Mouse (Mus musculus) MEL (cell line): Measurements from ENCODE around the gene Ifi27l2a. TPM values are rescaled to one million over a fixed set of nuclear protein-coding genes. Genes with fewer than 3 reads are reported as not detected.
A peak's percentile ranks its signal among the peaks of the same experiment; 100 is the strongest.

ENCODE experiments used
- DNase-seq: peaks from one replicate; pipeline ENCODE4 v3.0.0; 2011; ENCODE audit warnings: low read depth, low spot score
- H3K27ac ChIP-seq: 2 replicates; pipeline ENCODE4 v1.5.1; 2012; ENCODE audit warnings: low read depth, mild to moderate bottlenecking, control low read depth, low read length, moderate library complexity; ENCODE audit not compliant: control insufficient read depth
- H3K27me3 ChIP-seq, 2 experiments: fragments of 150-350 bp in 1 of 2; sonication (generic) in 1 of 2; 2 replicates each; pipeline ENCODE4 v1.6.1; 2012; ENCODE audit warnings: low read length in 2 of 2, mild to moderate bottlenecking in 2 of 2, improper control_type of control experiment in 1 of 2, moderate library complexity in 1 of 2; ENCODE audit not compliant: insufficient read depth in 2 of 2, control insufficient read depth in 1 of 2
- H3K36me3 ChIP-seq, 2 experiments: 2 replicates each; pipeline ENCODE4 v1.6.1; 2012 to 2014; ENCODE audit warnings: low read length in 2 of 2, improper control_type of control experiment in 1 of 2, inconsistent platforms in 1 of 2, mild to moderate bottlenecking in 1 of 2; ENCODE audit not compliant: insufficient read depth in 2 of 2, control insufficient read depth in 1 of 2
- H3K4me1 ChIP-seq, 2 experiments: fragments of 150-350 bp in 1 of 2; sonication (generic) in 1 of 2; 2 replicates each; pipeline ENCODE4 v1.6.1; 2012; ENCODE audit warnings: low read length in 2 of 2, improper control_type of control experiment in 1 of 2, mild to moderate bottlenecking in 1 of 2; ENCODE audit not compliant: insufficient read depth in 2 of 2, control insufficient read depth in 1 of 2
- H3K4me3 ChIP-seq, 2 experiments: fragments of 150-350 bp in 1 of 2; sonication (generic) in 1 of 2; 2 replicates each; pipeline ENCODE4 v1.5.1; 2012; ENCODE audit warnings: low read depth in 2 of 2, low read length in 2 of 2, mild to moderate bottlenecking in 2 of 2, moderate library complexity in 2 of 2, control low read depth in 1 of 2, improper control_type of control experiment in 1 of 2; ENCODE audit not compliant: control insufficient read depth in 1 of 2, insufficient read depth in 1 of 2
- H3K79me2 ChIP-seq: 2 replicates; pipeline ENCODE4 v1.6.1; 2012; ENCODE audit warnings: mild to moderate bottlenecking, low read length, moderate library complexity; ENCODE audit not compliant: control insufficient read depth, poor library complexity, insufficient read depth
- H3K9ac ChIP-seq: 2 replicates; pipeline ENCODE4 v1.6.1; 2012; ENCODE audit warnings: low read depth, mild to moderate bottlenecking, control low read depth, low read length, moderate library complexity; ENCODE audit not compliant: control insufficient read depth, poor library complexity, severe bottlenecking
- H3K9me3 ChIP-seq: fragments of 150-350 bp; sonication (generic); replicated peaks from 2 replicates; pipeline ENCODE4 v1.6.1; 2012; ENCODE audit warnings: mild to moderate bottlenecking, low read length, improper control_type of control experiment, moderate library complexity; ENCODE audit not compliant: insufficient read depth
- CHD1 ChIP-seq: IDR thresholded peaks from 2 replicates; pipeline ENCODE4 v1.6.1; 2012; ENCODE audit warnings: low read depth, mild to moderate bottlenecking, inconsistent platforms, low read length, improper control_type of control experiment
- CTCF ChIP-seq, 3 experiments: IDR thresholded peaks in 2 of 3; conservative IDR thresholded peaks in 1 of 3; 2 replicates each; pipeline ENCODE4 v1.5.1; 2011 to 2012; ENCODE audit warnings: low read length in 3 of 3, low read depth in 2 of 3, mild to moderate bottlenecking in 2 of 3, improper control_type of control experiment in 1 of 3, inconsistent platforms in 1 of 3, mixed read lengths in 1 of 3, moderate library complexity in 1 of 3; ENCODE audit not compliant: control insufficient read depth in 1 of 3, insufficient read depth in 1 of 3, poor library complexity in 1 of 3, severe bottlenecking in 1 of 3
- ELF1 ChIP-seq: IDR thresholded peaks from 2 replicates; pipeline ENCODE4 v1.6.1; 2014; ENCODE audit warnings: low read depth, mild to moderate bottlenecking, inconsistent platforms, low read length, improper control_type of control experiment, moderate library complexity
- EP300 ChIP-seq, 2 experiments: IDR thresholded peaks; 2 replicates each; pipeline ENCODE4 v1.6.1; 2011; ENCODE audit warnings: improper control_type of control experiment in 2 of 2, low read length in 2 of 2, low read depth in 1 of 2, mild to moderate bottlenecking in 1 of 2
- ETS1 ChIP-seq: IDR thresholded peaks from 2 replicates; pipeline ENCODE4 v1.6.1; 2012; ENCODE audit warnings: low read depth, mild to moderate bottlenecking, inconsistent platforms, low read length, improper control_type of control experiment, moderate library complexity
- GATA1 ChIP-seq: IDR thresholded peaks from 2 replicates; pipeline ENCODE4 v1.6.1; 2011; ENCODE audit warnings: low read depth, low read length, improper control_type of control experiment
- HCFC1 ChIP-seq: IDR thresholded peaks from 2 replicates; pipeline ENCODE4 v1.6.1; 2012; ENCODE audit warnings: low read depth, mild to moderate bottlenecking, inconsistent platforms, low read length, improper control_type of control experiment, moderate library complexity
- MAFK ChIP-seq: IDR thresholded peaks from 2 replicates; pipeline ENCODE4 v1.6.1; 2011; ENCODE audit warnings: low read depth, mild to moderate bottlenecking, low read length, improper control_type of control experiment, borderline replicate concordance
- MAX ChIP-seq: IDR thresholded peaks from 2 replicates; pipeline ENCODE4 v1.6.1; 2011; ENCODE audit warnings: low read length, improper control_type of control experiment
- MAZ ChIP-seq: IDR thresholded peaks from 2 replicates; pipeline ENCODE4 v1.6.1; 2012; ENCODE audit warnings: low read depth, mild to moderate bottlenecking, inconsistent platforms, low read length, improper control_type of control experiment
- MXI1 ChIP-seq: IDR thresholded peaks from 2 replicates; pipeline ENCODE4 v1.6.1; 2011; ENCODE audit warnings: mild to moderate bottlenecking, low read depth, low read length, improper control_type of control experiment
- NELFE ChIP-seq: IDR thresholded peaks from 2 replicates; pipeline ENCODE4 v1.6.1; 2011; ENCODE audit warnings: low read depth, low read length, improper control_type of control experiment
- POLR2A ChIP-seq, 2 experiments: IDR thresholded peaks; 2 replicates each; pipeline ENCODE4 v1.6.1; 2011 to 2012; ENCODE audit warnings: low read length in 2 of 2, mild to moderate bottlenecking in 2 of 2, control low read depth in 1 of 2, improper control_type of control experiment in 1 of 2, low read depth in 1 of 2, moderate library complexity in 1 of 2; ENCODE audit not compliant: control insufficient read depth in 1 of 2, insufficient read depth in 1 of 2, poor library complexity in 1 of 2
- POLR2AphosphoS2 ChIP-seq: IDR thresholded peaks from 2 replicates; pipeline ENCODE4 v1.6.1; 2011; ENCODE audit warnings: low read length, improper control_type of control experiment
- SIN3A ChIP-seq: IDR thresholded peaks from 2 replicates; pipeline ENCODE4 v1.6.1; 2012; ENCODE audit warnings: low read length, improper control_type of control experiment, inconsistent platforms
- TAL1 ChIP-seq: IDR thresholded peaks from 2 replicates; pipeline ENCODE4 v1.6.1; 2012; ENCODE audit warnings: mild to moderate bottlenecking, inconsistent platforms, low read length, moderate library complexity, mixed read lengths
- TBP ChIP-seq: IDR thresholded peaks from 2 replicates; pipeline ENCODE4 v1.8.0; 2011; ENCODE audit warnings: low read depth, low read length, improper control_type of control experiment
- TCF12 ChIP-seq: IDR thresholded peaks from 2 replicates; pipeline ENCODE4 v1.6.1; 2014; ENCODE audit warnings: low read depth, mild to moderate bottlenecking, inconsistent platforms, low read length, improper control_type of control experiment, moderate library complexity
- UBTF ChIP-seq: IDR thresholded peaks from 2 replicates; pipeline ENCODE4 v1.6.1; 2012; ENCODE audit warnings: low read depth, mild to moderate bottlenecking, inconsistent platforms, low read length, improper control_type of control experiment, moderate library complexity, borderline replicate concordance; ENCODE audit not compliant: insufficient read depth
- USF1 ChIP-seq: IDR thresholded peaks from 2 replicates; pipeline ENCODE4 v1.6.1; 2014; ENCODE audit warnings: low read depth, mild to moderate bottlenecking, inconsistent platforms, low read length, improper control_type of control experiment, moderate library complexity
- USF2 ChIP-seq, 2 experiments: IDR thresholded peaks; 2 replicates each; pipeline ENCODE4 v1.6.1; 2011 to 2012; ENCODE audit warnings: improper control_type of control experiment in 2 of 2, low read length in 2 of 2, borderline replicate concordance in 1 of 2, inconsistent platforms in 1 of 2, low read depth in 1 of 2, mild to moderate bottlenecking in 1 of 2; ENCODE audit not compliant: insufficient read depth in 1 of 2
- ZKSCAN1 ChIP-seq: IDR thresholded peaks from 2 replicates; pipeline ENCODE4 v1.6.1; 2012; ENCODE audit warnings: low read depth, mild to moderate bottlenecking, inconsistent platforms, low read length, improper control_type of control experiment, moderate library complexity
- ZNF384 ChIP-seq: IDR thresholded peaks from 2 replicates; pipeline ENCODE4 v1.6.1; 2012; ENCODE audit warnings: low read depth, mild to moderate bottlenecking, inconsistent platforms, low read length, improper control_type of control experiment
- polyA plus RNA-seq, 2 experiments: library from polyadenylated mRNA; stranded (reverse) in 1 of 2; unstranded in 1 of 2; fragments of >175 nt in 1 of 2; fragments of >200 nt in 1 of 2; gene quantifications; 2 replicates each; pipeline versions ENCODE4 v1.2.1 to v1.2.4; 2012; ENCODE audit warnings: low replicate concordance in 2 of 2, low read depth in 1 of 2; ENCODE audit not compliant: insufficient read length in 2 of 2, insufficient read depth in 1 of 2, missing spikeins in 1 of 2
- total RNA-seq: library from RNA; depleted of rRNA; stranded (reverse); fragments of 300-350 nt; gene quantifications from 2 replicates; pipeline ENCODE4 v1.2.3, GENCODE M21; 2012

The Ifi27l2a gene
- total and polyA plus RNA-seq, 3 experiments = 3.2 to 3.5 TPM; not detected in 1

- H3K27ac ChIP-seq = no peak overlapping the region
- H3K9me3 ChIP-seq = no peaks in the 10 kb centered on the region
- no peaks in the 10 kb centered on the region for H3K27me3 ChIP-seq
- peak; percentile 32 for DNase-seq
- peaks cover 0 to 5% of the 10 kb centered on the region in 2 experiments; a peak in 3 of 4 replicates for H3K36me3 ChIP-seq
- no peaks in the 10 kb centered on the region for H3K79me2 ChIP-seq
- no peak overlapping the region for H3K4me3 ChIP-seq
- peaks cover 3 to 14% of the 10 kb centered on the region in 2 experiments; a peak in 3 of 4 replicates for H3K4me1 ChIP-seq
- no peak for TF ChIP-seq CTCF (IDR thresholded peaks at IDR 0.05 in 2 of 3, conservative IDR thresholded peaks at IDR 0.05 in 1 of 3; ENCODE audit: control insufficient read depth in 1 of 3, insufficient read depth in 1 of 3, low read depth in 2 of 3, low read length in 3 of 3, poor library complexity in 1 of 3, severe bottlenecking in 1 of 3)
- H3K9ac ChIP-seq = no peak overlapping the region
These were observed 5.9 kb downstream of the Ifi27l2a start for GRCm38 (mm10) chr12:103437601-103438000.

- DNase-seq = no peak
- TF ChIP-seq MAFK = no peak
- TF ChIP-seq TBP = no peak
- no peak for TF ChIP-seq EP300 (IDR thresholded peaks at IDR 0.05; ENCODE audit: low read depth in 1 of 2, low read length in 2 of 2)
- TF ChIP-seq TAL1 = no peak
- TF ChIP-seq MAZ = no peak
- TF ChIP-seq POLR2A (IDR thresholded peaks at IDR 0.05; ENCODE audit: control insufficient read depth in 1 of 2, insufficient read depth in 1 of 2, low read depth in 1 of 2, low read length in 2 of 2, poor library complexity in 1 of 2) = no peak
- no peak for TF ChIP-seq ZKSCAN1
- TF ChIP-seq UBTF = no peak
- TF ChIP-seq USF1 = no peak
- Histone ChIP-seq H3K27me3 (no peaks in the 10 kb centered on the region), H3K79me2 (no peaks in the 10 kb centered on the region), H3K27ac (peak overlapping the region; percentile 87), H3K4me1 (peaks cover 3 to 14% of the 10 kb centered on the region in 2 experiments; a peak in 3 of 4 replicates), H3K4me3 (peak overlapping the region; percentile 69 to 79), H3K9me3 (no peaks in the 10 kb centered on the region), H3K9ac (peak overlapping the region; percentile 81), H3K36me3 (peaks cover 0 to 5% of the 10 kb centered on the region in 2 experiments; a peak in 3 of 4 replicates)
These were observed 8.6 kb downstream of the Ifi27l2a start for GRCm38 (mm10) chr12:103434861-103435260.

- TF ChIP-seq CTCF (IDR thresholded peaks at IDR 0.05 in 2 of 3, conservative IDR thresholded peaks at IDR 0.05 in 1 of 3; ENCODE audit: control insufficient read depth in 1 of 3, insufficient read depth in 1 of 3, low read depth in 2 of 3, low read length in 3 of 3, poor library complexity in 1 of 3, severe bottlenecking in 1 of 3) (no peak), POLR2A (IDR thresholded peaks at IDR 0.05; ENCODE audit: control insufficient read depth in 1 of 2, insufficient read depth in 1 of 2, low read depth in 1 of 2, low read length in 2 of 2, poor library complexity in 1 of 2) (peak in 1 of 2 experiments; percentile 66; a peak in 2 of 4 replicates), POLR2AphosphoS2 (peak; percentile 49; the same call in 1 of the 2 replicates), HCFC1 (peak; percentile 84), MXI1 (peak; percentile 71), MAX (peak; percentile 85), USF1 (peak; percentile 99), NELFE (peak; percentile 71), TCF12 (peak; percentile 42; the same call in 1 of the 2 replicates), TAL1 (no peak), USF2 (IDR thresholded peaks at IDR 0.05; ENCODE audit: borderline replicate concordance in 1 of 2, insufficient read depth in 1 of 2, low read depth in 1 of 2, low read length in 2 of 2) (peak; percentile 55 to 95), ELF1 (peak; percentile 68), SIN3A (peak; percentile 92), GATA1 (0 out of 2 replicates have a peak, but pooled peaks have one; percentile 5), CHD1 (no peak), ZNF384 (no peak), ETS1 (peak; percentile 90), TBP (peak; percentile 80)
- Histone ChIP-seq H3K79me2 (no peaks in the 10 kb centered on the region), H3K27me3 (no peaks in the 10 kb centered on the region), H3K36me3 (peaks cover 0 to 5% of the 10 kb centered on the region in 2 experiments; a peak in 3 of 4 replicates), H3K9ac (peak within 1 kb of the TSS; percentile 81), H3K27ac (peak within 1 kb of the TSS; percentile 87), H3K4me3 (peak within 1 kb of the TSS; percentile 69 to 79), H3K4me1 (peaks cover 3 to 14% of the 10 kb centered on the region in 2 experiments; a peak in 3 of 4 replicates), H3K9me3 (no peaks in the 10 kb centered on the region)
- peak; percentile 92 for DNase-seq
These were observed 9.3 kb downstream of the Ifi27l2a start, which contains the start of gene Ifi27 for GRCm38 (mm10) chr12:103433986-103434731. TSS of gene Ifi27 (plus strand) at chr12:103434211.
